Mouse (Mus musculus) E14TG2a.4 (cell line): Measurements from ENCODE around the gene Pard6a.

Source experiments
- CTCF ChIP-seq: conservative IDR thresholded peaks from 2 replicates; pipeline ENCODE4 v1.5.1; 2014; ENCODE audit warnings: low read length
- NANOG ChIP-seq: IDR thresholded peaks from 2 replicates; pipeline ENCODE4 v1.6.1; 2014; ENCODE audit warnings: borderline replicate concordance, low read length, mixed read lengths
- POU5F1 ChIP-seq: IDR thresholded peaks from 2 replicates; pipeline ENCODE4 v1.6.1; 2014; ENCODE audit warnings: low read length, borderline replicate concordance

GRCm38 (mm10) chr8:105657641-105658040 lies 43.3 kb upstream of the Pard6a start:
- TF ChIP-seq NANOG, result no peak
- no peak for TF ChIP-seq CTCF
- no peak for TF ChIP-seq POU5F1
